Mouse (Mus musculus) forebrain, embryonic 12.5 days (tissue): ENCODE data around the gene 1700088E04Rik. TPM values are rescaled to one million over a fixed set of nuclear protein-coding genes. Genes with fewer than 3 reads are reported as not detected.

Source experiments
- ATAC-seq: fragments of 200-750 bp; cut with Nextera tagmentation; 2 replicates; pipeline ENCODE4 v1.8.0; 2017; ENCODE audit warnings: moderate TSS enrichment; ENCODE audit not compliant: low FRiP score
- H3K27ac ChIP-seq: fragments of 300-500 bp; sonication (generic); 2 replicates; pipeline ENCODE4 v1.5.1; 2016; ENCODE audit warnings: mild to moderate bottlenecking
- H3K27me3 ChIP-seq: fragments of 300-500 bp; sonication (generic); 2 replicates; pipeline ENCODE4 v1.6.1; 2016; ENCODE audit warnings: mild to moderate bottlenecking
- H3K36me3 ChIP-seq: fragments of 300-500 bp; sonication (generic); replicated peaks from 2 replicates; pipeline ENCODE4 v1.6.1; 2016; ENCODE audit warnings: mild to moderate bottlenecking
- H3K4me1 ChIP-seq: fragments of 300-500 bp; sonication (generic); 2 replicates; pipeline ENCODE4 v1.6.1; 2016
- H3K4me2 ChIP-seq: fragments of 300-500 bp; sonication (generic); 2 replicates; pipeline ENCODE4 v1.6.1; 2016; ENCODE audit warnings: mild to moderate bottlenecking, moderate library complexity
- H3K4me3 ChIP-seq: fragments of 300-500 bp; sonication (generic); replicated peaks from 2 replicates; pipeline ENCODE4 v1.5.1; 2016; ENCODE audit warnings: mild to moderate bottlenecking
- H3K9ac ChIP-seq: fragments of 300-500 bp; sonication (generic); 2 replicates; pipeline ENCODE4 v1.6.1; 2016; ENCODE audit warnings: mild to moderate bottlenecking
- H3K9me3 ChIP-seq: fragments of 300-500 bp; sonication (generic); 2 replicates; pipeline ENCODE4 v1.6.1; 2016
- WGBS: fragments of 180-500 bp; shearing (Covaris S2); methylation state at CpG from one replicate; pipeline ENCODE4 v1.1.7; 2016; 5-methylcytosine and 5-hydroxymethylcytosine counted together
- polyA plus RNA-seq: library from polyadenylated mRNA; unstranded; fragments of >200 nt; fragmentation: Nextera tagmentation; extraction: Ambion mirVana; gene quantifications from 2 replicates; pipeline ENCODE4 v1.2.1, GENCODE M21; 2016

The 1700088E04Rik gene
- polyA plus RNA-seq, 1 experiment from 2014 or later: 12.2 TPM

- 86% methylated on average over 7 of the region's 7 CpGs for WGBS
- Histone ChIP-seq H3K27me3 (no peaks in the 10 kb centered on the region), H3K4me1 (no peaks in the 10 kb centered on the region), H3K9me3 (no peaks in the 10 kb centered on the region), H3K4me3 (no peak overlapping the region), H3K27ac (no peak overlapping the region), H3K36me3 (peaks cover 85% of the 10 kb centered on the region), H3K9ac (no peak overlapping the region), H3K4me2 (no peak overlapping the region)
- ATAC-seq: no peak
These were observed 11.7 kb downstream of the 1700088E04Rik start for GRCm38 (mm10) chr15:79129311-79129710.

GRCm38 (mm10) chr15:79128208-79128607 is 12.8 kb downstream of the 1700088E04Rik start:
- no peak for ATAC-seq
- no peaks in the 10 kb centered on the region for H3K4me1 ChIP-seq
- no peak overlapping the region for H3K9ac ChIP-seq
- no peak overlapping the region for H3K4me2 ChIP-seq
- no peaks in the 10 kb centered on the region for H3K27me3 ChIP-seq
- peaks cover 83% of the 10 kb centered on the region for H3K36me3 ChIP-seq
- H3K4me3 ChIP-seq: no peak overlapping the region
- no peak overlapping the region for H3K27ac ChIP-seq
- 93% methylated on average over 5 of the region's 5 CpGs for WGBS
- H3K9me3 ChIP-seq: no peaks in the 10 kb centered on the region

GRCm38 (mm10) chr15:79127101-79127500 is 14.0 kb downstream of the 1700088E04Rik start:
- 93% methylated on average over 12 of the region's 12 CpGs for WGBS
- no peaks in the 10 kb centered on the region for H3K27me3 ChIP-seq
- no peak overlapping the region for H3K4me2 ChIP-seq
- no peaks in the 10 kb centered on the region for H3K9me3 ChIP-seq
- no peak overlapping the region for H3K9ac ChIP-seq
- no peaks in the 10 kb centered on the region for H3K4me1 ChIP-seq
- peaks cover 83% of the 10 kb centered on the region for H3K36me3 ChIP-seq
- H3K27ac ChIP-seq: no peak overlapping the region
- H3K4me3 ChIP-seq: no peak overlapping the region
- no peak for ATAC-seq

- Histone ChIP-seq H3K4me1 (no peaks in the 10 kb centered on the region), H3K27me3 (no peaks in the 10 kb centered on the region), H3K9ac (no peak overlapping the region), H3K36me3 (peaks cover 76% of the 10 kb centered on the region), H3K4me2 (no peak overlapping the region), H3K4me3 (no peak overlapping the region), H3K9me3 (no peaks in the 10 kb centered on the region), H3K27ac (no peak overlapping the region)
- WGBS: 85% methylated on average over 13 of the region's 13 CpGs
- 0 out of 2 replicates have a peak, but pooled peaks have one; percentile 3 for ATAC-seq
These were observed 14.7 kb downstream of the 1700088E04Rik start for GRCm38 (mm10) chr15:79126217-79126932.

GRCm38 (mm10) chr15:79124331-79124875 is 16.6 kb downstream of the 1700088E04Rik start:
- no peak overlapping the region for H3K9ac ChIP-seq
- no peak overlapping the region for H3K4me3 ChIP-seq
- H3K9me3 ChIP-seq: no peaks in the 10 kb centered on the region
- no peak overlapping the region for H3K27ac ChIP-seq
- H3K4me2 ChIP-seq: no peak overlapping the region
- peaks cover 57% of the 10 kb centered on the region for H3K36me3 ChIP-seq
- ATAC-seq: no peak
- H3K27me3 ChIP-seq: no peaks in the 10 kb centered on the region
- no peaks in the 10 kb centered on the region for H3K4me1 ChIP-seq
- 82% methylated on average over 10 of the region's 10 CpGs for WGBS

- Histone ChIP-seq H3K27me3 (no peaks in the 10 kb centered on the region), H3K9me3 (no peaks in the 10 kb centered on the region), H3K36me3 (peaks cover 54% of the 10 kb centered on the region), H3K4me2 (no peak overlapping the region), H3K4me1 (no peaks in the 10 kb centered on the region), H3K27ac (no peak overlapping the region), H3K4me3 (no peak overlapping the region), H3K9ac (no peak overlapping the region)
- WGBS: 87% methylated on average over 6 of the region's 6 CpGs
- ATAC-seq: no peak
These were observed 17.3 kb downstream of the 1700088E04Rik start for GRCm38 (mm10) chr15:79123751-79124150.

- Histone ChIP-seq H3K9me3 (no peaks in the 10 kb centered on the region), H3K27ac (no peak overlapping the region), H3K4me2 (no peak overlapping the region), H3K9ac (no peak overlapping the region), H3K4me3 (no peak overlapping the region), H3K4me1 (no peaks in the 10 kb centered on the region), H3K36me3 (peaks cover 53% of the 10 kb centered on the region), H3K27me3 (no peaks in the 10 kb centered on the region)
- no peak for ATAC-seq
- 89% methylated on average over 13 of the region's 13 CpGs for WGBS
These were observed 18.5 kb downstream of the 1700088E04Rik start for GRCm38 (mm10) chr15:79122546-79122945.

GRCm38 (mm10) chr15:79122119-79122518 is 18.9 kb downstream of the 1700088E04Rik start:
- Histone ChIP-seq H3K9ac (no peak overlapping the region), H3K36me3 (peaks cover 53% of the 10 kb centered on the region), H3K4me2 (no peak overlapping the region), H3K27me3 (no peaks in the 10 kb centered on the region), H3K27ac (no peak overlapping the region), H3K4me1 (no peaks in the 10 kb centered on the region), H3K9me3 (no peaks in the 10 kb centered on the region), H3K4me3 (no peak overlapping the region)
- 86% methylated on average over 4 of the region's 4 CpGs for WGBS
- ATAC-seq: no peak

- H3K4me3 ChIP-seq: no peak overlapping the region
- no peak overlapping the region for H3K4me2 ChIP-seq
- ATAC-seq: no peak
- H3K27ac ChIP-seq: no peak overlapping the region
- no peaks in the 10 kb centered on the region for H3K9me3 ChIP-seq
- WGBS: 90% methylated on average over 9 of the region's 9 CpGs
- no peak overlapping the region for H3K9ac ChIP-seq
- H3K4me1 ChIP-seq: no peaks in the 10 kb centered on the region
- peaks cover 47% of the 10 kb centered on the region for H3K36me3 ChIP-seq
- no peaks in the 10 kb centered on the region for H3K27me3 ChIP-seq
These were observed 21.6 kb downstream of the 1700088E04Rik start for GRCm38 (mm10) chr15:79119491-79119890.

- peaks cover 15% of the 10 kb centered on the region for H3K4me1 ChIP-seq
- peaks cover 34% of the 10 kb centered on the region for H3K36me3 ChIP-seq
- no peaks in the 10 kb centered on the region for H3K9me3 ChIP-seq
- ATAC-seq: no peak
- peaks cover 5% of the 10 kb centered on the region; the same call in 1 of the 2 replicates for H3K27me3 ChIP-seq
- no peak overlapping the region for H3K27ac ChIP-seq
- WGBS: 70% methylated on average over 5 of the region's 5 CpGs
- H3K9ac ChIP-seq: no peak overlapping the region
- H3K4me3 ChIP-seq: no peak overlapping the region
- H3K4me2 ChIP-seq: no peak overlapping the region
These were observed 25.8 kb downstream of the 1700088E04Rik start for GRCm38 (mm10) chr15:79115276-79115675.

- H3K27ac ChIP-seq: no peak overlapping the region
- peaks cover 10% of the 10 kb centered on the region; the same call in 1 of the 2 replicates for H3K27me3 ChIP-seq
- peaks cover 28% of the 10 kb centered on the region for H3K4me1 ChIP-seq
- no peak overlapping the region for H3K4me2 ChIP-seq
- H3K4me3 ChIP-seq: no peak overlapping the region
- H3K9ac ChIP-seq: no peak overlapping the region
- no peak for ATAC-seq
- H3K9me3 ChIP-seq: no peaks in the 10 kb centered on the region
- WGBS: 80% methylated on average over 3 of the region's 4 CpGs
- H3K36me3 ChIP-seq: peaks cover 15% of the 10 kb centered on the region
These were observed 29.3 kb downstream of the 1700088E04Rik start for GRCm38 (mm10) chr15:79111774-79112173.

GRCm38 (mm10) chr15:79110528-79110927 is 30.5 kb downstream of the 1700088E04Rik start:
- Histone ChIP-seq H3K9me3 (no peaks in the 10 kb centered on the region), H3K27me3 (peaks cover 10% of the 10 kb centered on the region; the same call in 1 of the 2 replicates), H3K9ac (no peak overlapping the region), H3K36me3 (peaks cover 15% of the 10 kb centered on the region), H3K27ac (no peak overlapping the region), H3K4me3 (no peak overlapping the region), H3K4me2 (peak overlapping the region; percentile 21), H3K4me1 (peaks cover 28% of the 10 kb centered on the region)
- 85% methylated on average over 2 of the region's 2 CpGs for WGBS
- no peak for ATAC-seq

- peaks cover 10% of the 10 kb centered on the region for H3K36me3 ChIP-seq
- no peak overlapping the region for H3K27ac ChIP-seq
- peak overlapping the region; percentile 91; the same call in 1 of the 2 replicates for H3K9ac ChIP-seq
- ATAC-seq: no peak
- H3K4me2 ChIP-seq: peak overlapping the region; percentile 97
- peaks cover 28% of the 10 kb centered on the region for H3K4me1 ChIP-seq
- peaks cover 10% of the 10 kb centered on the region; the same call in 1 of the 2 replicates for H3K27me3 ChIP-seq
- H3K9me3 ChIP-seq: no peaks in the 10 kb centered on the region
- 18% methylated on average over 9 of the region's 9 CpGs for WGBS
- H3K4me3 ChIP-seq: peak overlapping the region; percentile 90
These were observed 31.0 kb downstream of the 1700088E04Rik start for GRCm38 (mm10) chr15:79110031-79110430.
